Mouse (Mus musculus) bone marrow macrophage, adult 2 months (primary cell): ENCODE measurements around the gene Upk3b.

ENCODE experiments used
- CTCF ChIP-seq: IDR thresholded peaks from 2 replicates; pipeline ENCODE4 v1.5.1; 2012; ENCODE audit warnings: low read depth, mild to moderate bottlenecking, low read length, moderate library complexity
- POLR2A ChIP-seq: IDR thresholded peaks from 2 replicates; pipeline ENCODE4 v1.6.1; 2012; ENCODE audit warnings: mild to moderate bottlenecking, low read depth, low read length, borderline replicate concordance

DNA sequence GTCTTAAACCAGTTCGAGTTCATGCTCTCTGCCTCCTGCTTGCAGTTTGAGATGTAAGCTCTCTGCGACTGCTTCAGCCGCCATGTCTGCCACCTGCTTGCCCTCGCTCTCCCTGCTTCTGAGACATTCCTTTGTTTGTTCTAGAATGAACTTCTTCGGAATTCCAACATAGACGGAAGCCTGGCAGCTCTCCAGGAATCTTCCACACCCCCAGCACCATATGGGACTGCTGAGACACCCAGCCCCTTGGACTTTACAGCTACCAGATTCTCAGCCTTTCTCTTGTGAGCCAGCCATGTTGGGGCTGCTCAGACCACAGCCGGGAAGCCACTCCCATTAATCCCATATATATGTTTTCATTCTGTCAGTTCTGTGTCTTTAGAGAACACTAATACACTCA is 38.0 kb downstream of the Upk3b start:
- TF ChIP-seq CTCF (no peak), POLR2A (no peak)
